Mouse (Mus musculus): ENCODE data around the gene Nr2c1. TPM values are rescaled to one million over a fixed set of nuclear protein-coding genes. Genes with fewer than 3 reads are reported as not detected.

Nr2c1 gene
- polyA plus RNA-seq, 1 experiment from 2014 or later = 13.6 TPM

DNA sequence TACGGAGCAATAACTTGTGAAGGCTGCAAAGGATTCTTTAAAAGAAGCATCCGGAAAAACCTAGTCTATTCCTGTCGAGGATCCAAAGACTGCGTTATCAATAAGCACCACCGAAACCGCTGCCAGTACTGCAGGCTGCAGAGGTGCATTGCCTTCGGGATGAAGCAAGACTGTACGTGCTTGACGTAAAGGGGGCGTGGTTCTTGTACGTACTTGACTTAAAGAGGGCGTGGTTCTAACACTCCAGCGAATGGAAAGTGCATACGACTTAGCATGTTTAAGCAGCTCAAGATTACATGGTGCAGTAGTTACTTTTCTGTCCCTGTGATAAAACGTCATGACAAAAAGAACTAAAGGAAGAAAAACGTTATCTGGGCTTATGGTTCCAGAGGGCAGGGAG lies 17.6 kb downstream of the Nr2c1 start:
- no peak overlapping the region for H3K9ac ChIP-seq (ENCODE audit: low read length)
- H3K4me2 ChIP-seq (ENCODE audit: low read depth, severe bottlenecking) = no peak overlapping the region
- no peaks in the 10 kb centered on the region for H3K27me3 ChIP-seq (ENCODE audit: control insufficient read depth, insufficient read depth, low read length)
- H3K36me3 ChIP-seq (ENCODE audit: control insufficient read depth, insufficient read depth, low read length) = peaks cover 21% of the 10 kb centered on the region
- no peaks in the 10 kb centered on the region for H3K4me1 ChIP-seq (ENCODE audit: control insufficient read depth, insufficient read depth, low read length)
- H3K4me3 ChIP-seq (ENCODE audit: low read depth, low read length) = no peak overlapping the region
- no peak for DNase-seq (ENCODE audit: low spot score)
- 90% methylated on average over 16 of the region's 16 CpGs for WGBS
- no peak for ATAC-seq (ENCODE audit: insufficient number of reproducible peaks, low FRiP score, low TSS enrichment, low read depth)
- H3K9me3 ChIP-seq (ENCODE audit: control insufficient read depth, low read length) = no peaks in the 10 kb centered on the region
- no peak overlapping the region for H3K27ac ChIP-seq (replicated peaks; ENCODE audit: low read depth, low read length)

DNA sequence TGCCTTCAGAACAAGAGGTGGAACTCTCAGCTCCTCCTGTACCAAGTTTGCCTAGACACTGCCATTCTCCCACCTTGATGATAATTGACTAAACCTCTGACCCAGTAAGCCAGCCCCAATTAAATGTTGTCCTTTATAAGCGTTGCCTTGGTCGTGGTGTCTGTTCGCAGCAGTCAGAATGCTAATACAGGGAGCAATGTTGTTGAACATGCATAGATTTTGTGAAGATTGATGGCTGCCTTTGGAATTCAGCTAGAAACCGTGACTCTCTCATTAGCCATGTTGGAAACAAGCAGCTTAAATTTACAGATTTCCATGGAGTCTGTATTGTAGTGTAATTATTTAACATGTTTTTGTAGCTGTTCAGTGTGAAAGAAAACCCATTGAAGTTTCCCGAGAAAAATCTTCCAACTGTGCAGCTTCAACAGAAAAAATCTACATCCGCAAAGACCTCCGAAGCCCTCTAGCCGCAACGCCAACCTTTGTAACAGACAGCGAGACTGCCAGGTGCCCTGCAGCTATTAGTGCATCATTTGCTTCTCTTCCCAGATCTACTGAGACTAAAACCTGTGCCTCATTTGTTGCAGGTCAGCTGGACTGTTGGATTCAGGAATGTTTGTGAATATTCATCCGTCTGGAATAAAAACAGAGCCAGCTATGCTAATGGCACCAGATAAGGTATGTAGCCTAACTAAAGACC lies 19.4 kb downstream of the Nr2c1 start:
- ATAC-seq (ENCODE audit: insufficient number of reproducible peaks, low FRiP score, low TSS enrichment, low read depth) = no peak
- Histone ChIP-seq H3K36me3 (ENCODE audit: control insufficient read depth, insufficient read depth, low read length) (peaks cover 21% of the 10 kb centered on the region), H3K9me3 (ENCODE audit: control insufficient read depth, low read length) (no peaks in the 10 kb centered on the region), H3K27ac (replicated peaks; ENCODE audit: low read depth, low read length) (no peak overlapping the region), H3K27me3 (ENCODE audit: control insufficient read depth, insufficient read depth, low read length) (no peaks in the 10 kb centered on the region), H3K9ac (ENCODE audit: low read length) (no peak overlapping the region), H3K4me3 (ENCODE audit: low read depth, low read length) (no peak overlapping the region), H3K4me2 (ENCODE audit: low read depth, severe bottlenecking) (no peak overlapping the region), H3K4me1 (ENCODE audit: control insufficient read depth, insufficient read depth, low read length) (no peaks in the 10 kb centered on the region)
- no peak for DNase-seq (ENCODE audit: low spot score)
- 93% methylated on average over 11 of the region's 11 CpGs for WGBS

DNA sequence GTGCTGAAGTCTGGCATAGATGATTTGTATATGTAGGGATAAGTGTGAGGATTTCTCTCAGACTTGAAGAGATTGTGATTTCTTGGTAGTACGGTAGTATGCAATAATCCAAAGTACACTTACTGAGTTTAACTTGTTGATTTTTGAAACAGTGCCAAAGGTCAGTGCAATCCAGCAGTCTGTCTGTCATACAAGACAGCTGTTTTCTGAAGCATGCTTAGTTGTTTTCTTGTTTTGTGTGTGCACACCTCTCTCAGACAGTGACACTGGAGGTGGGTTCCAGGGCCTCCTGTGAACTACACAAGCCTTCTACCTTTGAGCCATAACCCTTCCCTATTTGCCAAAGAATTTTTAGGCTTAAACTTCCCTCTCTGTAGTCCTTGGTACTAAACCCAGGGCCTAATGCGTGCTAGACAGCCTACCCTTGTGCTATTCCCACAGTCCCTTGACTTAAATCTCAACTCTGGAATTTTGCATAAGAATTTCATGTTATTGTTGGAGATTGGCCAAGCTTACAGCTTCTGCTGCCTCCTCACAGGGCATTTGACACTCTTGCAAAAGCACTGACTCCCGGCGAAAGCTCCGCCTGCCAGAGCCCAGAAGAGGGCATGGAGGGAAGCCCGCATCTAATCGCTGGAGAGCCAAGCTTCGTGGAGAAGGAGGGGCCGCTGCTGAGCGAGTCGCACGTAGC lies 23.8 kb downstream of the Nr2c1 start:
- Histone ChIP-seq H3K4me3 (ENCODE audit: low read depth, low read length) (no peak overlapping the region), H3K4me1 (ENCODE audit: control insufficient read depth, insufficient read depth, low read length) (no peaks in the 10 kb centered on the region), H3K9ac (ENCODE audit: low read length) (no peak overlapping the region), H3K4me2 (ENCODE audit: low read depth, severe bottlenecking) (no peak overlapping the region), H3K27me3 (ENCODE audit: control insufficient read depth, insufficient read depth, low read length) (no peaks in the 10 kb centered on the region), H3K27ac (replicated peaks; ENCODE audit: low read depth, low read length) (no peak overlapping the region), H3K36me3 (ENCODE audit: control insufficient read depth, insufficient read depth, low read length) (peaks cover 27% of the 10 kb centered on the region), H3K9me3 (ENCODE audit: control insufficient read depth, low read length) (no peaks in the 10 kb centered on the region)
- DNase-seq (ENCODE audit: low spot score) = no peak
- ATAC-seq (ENCODE audit: insufficient number of reproducible peaks, low FRiP score, low TSS enrichment, low read depth) = no peak
- 77% methylated on average over 12 of the region's 12 CpGs for WGBS

DNA sequence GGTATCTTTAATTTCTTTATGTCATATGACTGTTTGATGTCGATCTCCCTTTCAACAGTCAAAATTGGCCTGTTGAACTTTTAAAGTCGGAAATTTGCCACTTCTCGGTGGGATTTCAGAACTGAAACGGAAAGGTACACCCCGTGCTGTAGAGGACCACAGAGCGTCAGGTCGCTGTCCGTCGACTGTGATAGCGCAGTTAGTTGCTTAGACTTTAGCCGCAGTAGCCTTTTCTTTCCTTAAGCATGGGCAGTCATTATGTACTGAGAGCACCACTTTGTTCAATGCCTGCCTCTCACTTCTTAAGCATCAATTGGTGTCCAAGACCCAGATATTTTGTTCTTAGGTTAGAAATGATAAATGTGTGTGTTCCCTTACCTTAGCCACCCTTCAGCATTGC lies 24.3 kb downstream of the Nr2c1 start:
- H3K9ac ChIP-seq (ENCODE audit: low read length) = no peak overlapping the region
- no peak overlapping the region for H3K27ac ChIP-seq (replicated peaks; ENCODE audit: low read depth, low read length)
- H3K4me3 ChIP-seq (ENCODE audit: low read depth, low read length) = no peak overlapping the region
- ATAC-seq (ENCODE audit: insufficient number of reproducible peaks, low FRiP score, low TSS enrichment, low read depth) = no peak
- no peaks in the 10 kb centered on the region for H3K27me3 ChIP-seq (ENCODE audit: control insufficient read depth, insufficient read depth, low read length)
- no peaks in the 10 kb centered on the region for H3K9me3 ChIP-seq (ENCODE audit: control insufficient read depth, low read length)
- peaks cover 27% of the 10 kb centered on the region for H3K36me3 ChIP-seq (ENCODE audit: control insufficient read depth, insufficient read depth, low read length)
- WGBS = 86% methylated on average over 11 of the region's 11 CpGs
- no peak for DNase-seq (ENCODE audit: low spot score)
- H3K4me2 ChIP-seq (ENCODE audit: low read depth, severe bottlenecking) = no peak overlapping the region
- H3K4me1 ChIP-seq (ENCODE audit: control insufficient read depth, insufficient read depth, low read length) = no peaks in the 10 kb centered on the region

DNA sequence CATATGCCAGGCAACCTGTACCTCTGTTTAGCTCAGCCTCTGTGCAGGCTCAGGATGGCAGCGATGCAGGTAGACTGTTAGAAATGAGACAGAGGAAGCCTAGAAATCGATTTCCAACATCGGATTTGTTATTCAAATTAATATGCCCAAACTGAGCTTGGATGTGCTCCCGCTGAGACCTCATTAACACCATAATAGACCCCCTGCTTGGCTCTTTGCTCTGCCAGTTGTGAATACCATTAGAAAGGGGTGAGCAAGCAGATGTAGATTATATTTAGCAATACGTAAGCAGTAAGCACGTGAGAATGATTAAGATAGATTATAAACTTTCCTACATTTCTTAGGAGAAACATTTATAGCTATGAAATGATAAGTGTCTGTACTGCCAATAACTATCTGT lies 24.9 kb downstream of the Nr2c1 start:
- Histone ChIP-seq H3K36me3 (ENCODE audit: control insufficient read depth, insufficient read depth, low read length) (peaks cover 27% of the 10 kb centered on the region), H3K27ac (replicated peaks; ENCODE audit: low read depth, low read length) (no peak overlapping the region)
- WGBS = 79% methylated on average over 6 of the region's 6 CpGs

DNA sequence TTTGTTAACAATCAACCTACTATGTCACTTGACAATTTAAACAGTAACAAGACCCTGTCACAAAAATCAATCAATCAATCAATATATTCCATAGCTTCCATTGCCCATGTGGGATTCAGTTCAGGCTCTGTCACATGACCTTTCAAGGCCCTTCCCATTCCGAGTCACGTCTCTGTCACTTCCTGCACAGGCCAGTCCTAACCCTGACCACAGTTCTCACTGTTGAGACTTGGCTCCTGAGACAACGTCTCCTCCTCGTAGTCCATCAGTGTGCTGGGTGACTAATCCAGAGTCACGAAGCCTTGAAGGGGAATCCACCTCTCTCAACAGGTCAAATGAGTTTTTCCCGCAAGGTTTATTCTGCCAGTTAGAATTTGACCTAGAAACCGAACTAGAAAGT lies 26.8 kb downstream of the Nr2c1 start:
- no peak overlapping the region for H3K4me2 ChIP-seq (ENCODE audit: low read depth, severe bottlenecking)
- no peak overlapping the region for H3K27ac ChIP-seq (replicated peaks; ENCODE audit: low read depth, low read length)
- H3K4me1 ChIP-seq (ENCODE audit: control insufficient read depth, insufficient read depth, low read length) = no peaks in the 10 kb centered on the region
- no peak for ATAC-seq (ENCODE audit: insufficient number of reproducible peaks, low FRiP score, low TSS enrichment, low read depth)
- no peak overlapping the region for H3K9ac ChIP-seq (ENCODE audit: low read length)
- H3K36me3 ChIP-seq (ENCODE audit: control insufficient read depth, insufficient read depth, low read length) = peaks cover 15% of the 10 kb centered on the region
- H3K9me3 ChIP-seq (ENCODE audit: control insufficient read depth, low read length) = no peaks in the 10 kb centered on the region
- DNase-seq (ENCODE audit: low spot score) = no peak
- no peak overlapping the region for H3K4me3 ChIP-seq (ENCODE audit: low read depth, low read length)
- H3K27me3 ChIP-seq (ENCODE audit: control insufficient read depth, insufficient read depth, low read length) = no peaks in the 10 kb centered on the region
- 85% methylated on average over 7 of the region's 7 CpGs for WGBS

More for the DNA sequence above, 24.9 kb downstream of the Nr2c1 start:
- no peak overlapping the region for H3K4me2 ChIP-seq (ENCODE audit: low read depth, severe bottlenecking)
- H3K4me1 ChIP-seq (ENCODE audit: control insufficient read depth, insufficient read depth, low read length) = no peaks in the 10 kb centered on the region
- no peak overlapping the region for H3K4me3 ChIP-seq (ENCODE audit: low read depth, low read length)
- DNase-seq (ENCODE audit: low spot score) (no peak), ATAC-seq (ENCODE audit: insufficient number of reproducible peaks, low FRiP score, low TSS enrichment, low read depth) (no peak)
- H3K9ac ChIP-seq (ENCODE audit: low read length) = no peak overlapping the region
- no peaks in the 10 kb centered on the region for H3K9me3 ChIP-seq (ENCODE audit: control insufficient read depth, low read length)
- H3K27me3 ChIP-seq (ENCODE audit: control insufficient read depth, insufficient read depth, low read length) = no peaks in the 10 kb centered on the region

DNA sequence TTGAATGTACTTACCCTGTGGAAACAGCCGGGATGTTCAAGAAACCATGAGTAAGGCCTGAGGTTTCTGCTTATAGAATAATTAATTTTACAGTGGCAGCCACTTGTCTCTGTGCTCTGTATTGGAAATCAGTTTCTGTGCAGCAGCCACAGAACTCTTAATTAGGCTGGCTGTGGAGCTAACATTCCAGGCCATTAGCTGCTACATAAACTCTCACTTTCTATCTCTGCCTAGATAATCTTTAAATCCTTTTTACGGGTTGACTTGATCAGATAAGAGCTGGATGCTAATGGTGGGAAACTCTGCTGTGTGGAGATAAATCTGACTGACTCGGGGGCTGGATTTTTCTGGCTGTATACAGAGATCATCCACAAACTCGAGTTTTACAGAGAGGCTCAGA lies 35.4 kb downstream of the Nr2c1 start:
- DNase-seq (ENCODE audit: low spot score) (no peak), ATAC-seq (ENCODE audit: insufficient number of reproducible peaks, low FRiP score, low TSS enrichment, low read depth) (no peak)
- no peaks in the 10 kb centered on the region for H3K4me1 ChIP-seq (ENCODE audit: control insufficient read depth, insufficient read depth, low read length)
- H3K27ac ChIP-seq (replicated peaks; ENCODE audit: low read depth, low read length) = no peak overlapping the region
- H3K9ac ChIP-seq (ENCODE audit: low read length) = no peak overlapping the region
- no peak overlapping the region for H3K4me3 ChIP-seq (ENCODE audit: low read depth, low read length)
- no peaks in the 10 kb centered on the region for H3K27me3 ChIP-seq (ENCODE audit: control insufficient read depth, insufficient read depth, low read length)
- peaks cover 2% of the 10 kb centered on the region; the same call in 1 of the 2 replicates for H3K36me3 ChIP-seq (ENCODE audit: control insufficient read depth, insufficient read depth, low read length)
- WGBS = 68% methylated on average over 4 of the region's 4 CpGs
- H3K9me3 ChIP-seq (ENCODE audit: control insufficient read depth, low read length) = no peaks in the 10 kb centered on the region
- no peak overlapping the region for H3K4me2 ChIP-seq (ENCODE audit: low read depth, severe bottlenecking)

DNA sequence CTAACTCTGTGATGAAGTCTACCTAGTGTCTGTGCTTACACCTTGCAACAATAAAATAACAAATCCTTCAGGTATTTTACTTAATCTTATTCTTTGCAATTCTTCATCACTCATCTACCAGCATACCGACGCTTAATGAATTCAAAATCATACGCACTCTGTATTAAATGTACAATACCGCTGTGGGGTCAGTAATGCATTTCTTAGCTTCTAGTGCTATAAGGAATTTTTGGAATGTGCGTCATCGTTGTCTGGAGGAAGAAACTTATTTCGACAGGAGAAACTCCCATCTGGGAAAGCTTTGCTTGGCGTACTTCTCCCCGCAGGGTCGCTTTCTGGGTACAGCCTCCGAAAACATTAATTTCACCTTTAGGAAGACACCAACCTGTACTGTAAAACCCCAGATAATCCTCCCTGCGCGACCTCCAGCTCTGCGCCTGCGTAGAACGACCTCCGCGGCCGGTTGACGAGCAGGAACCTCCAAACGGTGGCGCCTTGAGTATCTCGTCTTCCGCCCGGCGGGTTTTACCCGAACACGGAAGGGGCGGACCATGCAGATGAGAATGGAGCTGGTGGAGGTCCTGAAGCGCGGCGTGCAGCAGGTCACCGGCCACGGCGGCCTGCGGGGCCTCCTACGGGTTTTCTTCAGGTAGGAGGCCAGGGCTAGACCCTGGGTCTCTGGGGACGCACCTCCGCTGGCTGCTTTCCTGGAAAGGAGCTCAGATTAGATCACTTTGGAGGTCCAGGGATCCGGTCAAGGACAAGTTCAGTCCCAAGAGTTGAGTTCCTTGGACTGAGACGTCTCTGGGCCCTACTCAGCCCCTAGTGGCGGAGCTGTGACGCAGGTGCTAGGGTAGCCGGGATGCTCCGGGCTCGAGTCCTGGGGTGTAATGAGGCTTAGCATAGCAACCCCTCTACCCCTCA lies 50.9 kb downstream of the Nr2c1 start, which contains the start of gene Ndufa12:
Gene Ndufa12 (plus strand): TSS at position 239 of the 924 bp plus-strand sequence.
- DNase-seq (ENCODE audit: low spot score) (peak; percentile 94), ATAC-seq (ENCODE audit: insufficient number of reproducible peaks, low FRiP score, low TSS enrichment, low read depth) (peak; percentile 90)
- H3K27ac ChIP-seq (replicated peaks; ENCODE audit: low read depth, low read length) = peak within 1 kb of the TSS; percentile 50
- peak within 1 kb of the TSS; percentile 61 for H3K9ac ChIP-seq (ENCODE audit: low read length)
- H3K4me1 ChIP-seq (ENCODE audit: control insufficient read depth, insufficient read depth, low read length) = no peaks in the 10 kb centered on the region
- peaks cover 2% of the 10 kb centered on the region; the same call in 1 of the 2 replicates for H3K36me3 ChIP-seq (ENCODE audit: control insufficient read depth, insufficient read depth, low read length)
- peak within 1 kb of the TSS; percentile 74 for H3K4me3 ChIP-seq (ENCODE audit: low read depth, low read length)
- no peaks in the 10 kb centered on the region for H3K9me3 ChIP-seq (ENCODE audit: control insufficient read depth, low read length)
- peak within 1 kb of the TSS; percentile 52 for H3K4me2 ChIP-seq (ENCODE audit: low read depth, severe bottlenecking)
- no peaks in the 10 kb centered on the region for H3K27me3 ChIP-seq (ENCODE audit: control insufficient read depth, insufficient read depth, low read length)
- WGBS = under 1% methylated on average over 46 of the region's 46 CpGs

Measured in limb, embryonic 11.5 days (tissue).